Comparison of ENCODE assay signal across 14 mouse cellular contexts in genomic region chr6:112758541-112758940, GRCm38 (mm10).
DNase-seq lines count a peak whose midpoint lies in the region; ATAC-seq and TF ChIP-seq lines count a peak whose summit lies in the region.
"Had no signal": no experiment of that assay in that cellular context is flagged by ENCODE, and none has a peak within 500 bp of the region (broad histone marks: within the 10 kb centered on the region; RNA-seq: fewer than 3 reads in every experiment).

No protein-coding gene starts in this region.

- TF ChIP-seq CTCF in kidney, adult 2 months (conservative IDR thresholded peaks at IDR 0.05; ENCODE audit: insufficient read depth, insufficient read length, low read depth, low read length) = no peak
- no peak for TF ChIP-seq CTCF in intestine, postnatal 0 days (IDR thresholded peaks at IDR 0.05; ENCODE audit: low read depth)

- H3K27ac ChIP-seq in kidney, adult 2 months (ENCODE audit: insufficient read depth, low read depth, low read length) = no peak overlapping the region
- no peak overlapping the region for H3K27ac ChIP-seq in kidney, embryonic 15.5 days
- no peak overlapping the region for H3K27ac ChIP-seq in intestine, postnatal 0 days (ENCODE audit: low read depth, low read length)
- H3K27ac ChIP-seq: hindbrain, embryonic 15.5 days; left cerebral cortex, adult 2 months; lung, embryonic 15.5 days had no signal

- no peaks in the 10 kb centered on the region for H3K9me3 ChIP-seq in kidney, embryonic 15.5 days (replicated peaks)
- H3K9me3 ChIP-seq in intestine, postnatal 0 days (ENCODE audit: control insufficient read depth) = no peaks in the 10 kb centered on the region
- H3K9me3 ChIP-seq: hindbrain, embryonic 15.5 days; lung, embryonic 15.5 days had no signal

- WGBS in kidney, adult 2 months = 47% methylated on average over 4 of the region's 4 CpGs
- WGBS in kidney, embryonic 15.5 days = 48% methylated on average over 4 of the region's 4 CpGs
- WGBS in large intestine, adult 2 months = 21% methylated on average over 4 of the region's 4 CpGs
- 27% methylated on average over 4 of the region's 4 CpGs for WGBS in intestine, postnatal 0 days

- peak; percentile 43 for DNase-seq in adrenal gland, postnatal 10 days
- DNase-seq in adrenal gland, adult 8-10 months = no peak
- DNase-seq in kidney, adult 2 months = peak; percentile 75
- peak; percentile 10 for DNase-seq in embryo, embryonic 9.5 days (ENCODE audit: extremely low spot score)
- DNase-seq in large intestine, adult 2 months (ENCODE audit: low read depth, low spot score) = peak; percentile 19
- no peak for DNase-seq in cerebellum, adult 11-12 months
- DNase-seq: cerebellum, adult 2 months; gastrocnemius, postnatal 25 days; thymus, postnatal 14 days had no signal

- no peak overlapping the region for H3K4me2 ChIP-seq in kidney, embryonic 15.5 days
- no peak overlapping the region for H3K4me2 ChIP-seq in intestine, postnatal 0 days (replicated peaks; ENCODE audit: low read depth)
- H3K4me2 ChIP-seq: hindbrain, embryonic 15.5 days; lung, embryonic 15.5 days had no signal

- H3K9ac ChIP-seq in kidney, embryonic 15.5 days = no peak overlapping the region
- no peak overlapping the region for H3K9ac ChIP-seq in intestine, postnatal 0 days (ENCODE audit: low read depth, low read length)
- H3K9ac ChIP-seq: hindbrain, embryonic 15.5 days; lung, embryonic 15.5 days had no signal

- no peaks in the 10 kb centered on the region for H3K27me3 ChIP-seq in kidney, adult 2 months (replicated peaks; ENCODE audit: control insufficient read depth, insufficient read depth, low read length)
- no peaks in the 10 kb centered on the region for H3K27me3 ChIP-seq in kidney, embryonic 15.5 days
- H3K27me3 ChIP-seq in intestine, postnatal 0 days (replicated peaks; ENCODE audit: control insufficient read depth, insufficient read depth, low read length) = no peaks in the 10 kb centered on the region
- H3K27me3 ChIP-seq: hindbrain, embryonic 15.5 days; lung, embryonic 15.5 days had no signal

- H3K4me1 ChIP-seq in kidney, adult 2 months (ENCODE audit: control insufficient read depth, insufficient read depth, low read length) = no peaks in the 10 kb centered on the region
- H3K4me1 ChIP-seq in kidney, embryonic 15.5 days = 0 out of 2 replicates have a peak, but pooled peaks cover 6% of the 10 kb centered on the region
- peaks cover 5% of the 10 kb centered on the region; the same call in 1 of the 2 replicates for H3K4me1 ChIP-seq in intestine, postnatal 0 days (replicated peaks; ENCODE audit: control insufficient read depth, insufficient read depth, low read length)
- H3K4me1 ChIP-seq: hindbrain, embryonic 15.5 days; lung, embryonic 15.5 days had no signal

- no peaks in the 10 kb centered on the region; the same call in 1 of the 2 replicates for H3K36me3 ChIP-seq in kidney, adult 2 months (ENCODE audit: control insufficient read depth, insufficient read depth, low read length)
- H3K36me3 ChIP-seq in kidney, embryonic 15.5 days = peaks cover 8% of the 10 kb centered on the region; the same call in 1 of the 2 replicates
- no peaks in the 10 kb centered on the region for H3K36me3 ChIP-seq in intestine, postnatal 0 days (ENCODE audit: control insufficient read depth, insufficient read depth)
- H3K36me3 ChIP-seq: lung, embryonic 15.5 days had no signal

- no peak for TF ChIP-seq POLR2A in kidney, adult 2 months (IDR thresholded peaks at IDR 0.05; ENCODE audit: low read depth, low read length)

- H3K4me3 ChIP-seq in kidney, adult 2 months (ENCODE audit: insufficient read depth, low read depth, low read length) = no peak overlapping the region
- no peak overlapping the region for H3K4me3 ChIP-seq in kidney, embryonic 15.5 days (replicated peaks)
- H3K4me3 ChIP-seq in intestine, postnatal 0 days (ENCODE audit: low read depth, low read length) = no peak overlapping the region
- H3K4me3 ChIP-seq: hindbrain, embryonic 15.5 days; left cerebral cortex, adult 2 months; lung, embryonic 15.5 days had no signal

- no peak for ATAC-seq in kidney, embryonic 15.5 days (replicated peaks; ENCODE audit: low FRiP score)
- no peak for ATAC-seq in intestine, postnatal 0 days

Comparison
In these comparisons a context has a peak if more than half of its experiments do, and no peak if none do; other contexts are left out.
1. DNase-seq: peak in adrenal gland, postnatal 10 days (single experiment), kidney, adult 2 months (single experiment), embryo, embryonic 9.5 days (single experiment) and large intestine, adult 2 months (single experiment); none in adrenal gland, adult 8-10 months (single experiment) and cerebellum, adult 11-12 months (single experiment).